Mouse (Mus musculus) kidney, adult 2 months (tissue): ENCODE data around the gene Actr1a. TPM values are rescaled to one million over a fixed set of nuclear protein-coding genes. Genes with fewer than 3 reads are reported as not detected.
A peak's percentile ranks its signal among the peaks of the same experiment; 100 is the strongest.

Experiments
- DNase-seq: peaks from one replicate; pipeline ENCODE4 v3.0.0; 2021
- H3K27ac ChIP-seq: fragments of 200-500 bp; 2 replicates; pipeline ENCODE4 v1.5.1; 2012; ENCODE audit warnings: low read depth, low read length, control low read depth, inconsistent platforms; ENCODE audit not compliant: insufficient read depth
- H3K27me3 ChIP-seq: fragments of 200-500 bp; replicated peaks from 2 replicates; pipeline ENCODE4 v1.6.1; 2012; ENCODE audit warnings: mild to moderate bottlenecking, moderate library complexity, low read length, inconsistent platforms; ENCODE audit not compliant: control insufficient read depth, insufficient read depth
- H3K36me3 ChIP-seq: fragments of 200-500 bp; 2 replicates; pipeline ENCODE4 v1.6.1; 2012; ENCODE audit warnings: mild to moderate bottlenecking, moderate library complexity, low read length, inconsistent platforms; ENCODE audit not compliant: control insufficient read depth, insufficient read depth
- H3K4me1 ChIP-seq: fragments of 200-500 bp; 2 replicates; pipeline ENCODE4 v1.6.1; 2011; ENCODE audit warnings: low read length; ENCODE audit not compliant: control insufficient read depth, insufficient read depth
- H3K4me3 ChIP-seq: fragments of 200-500 bp; 2 replicates; pipeline ENCODE4 v1.5.1; 2011; ENCODE audit warnings: mild to moderate bottlenecking, low read depth, low read length, control low read depth; ENCODE audit not compliant: insufficient read depth
- CTCF ChIP-seq: fragments of 200-500 bp; conservative IDR thresholded peaks from 2 replicates; pipeline ENCODE4 v1.5.1; 2011; ENCODE audit warnings: low read depth, mild to moderate bottlenecking, control low read depth, low read length, moderate library complexity, mixed read lengths; ENCODE audit not compliant: insufficient read depth, insufficient read length
- POLR2A ChIP-seq: fragments of 200-500 bp; IDR thresholded peaks from one replicate; pipeline ENCODE4 v1.6.1; 2011; ENCODE audit warnings: low read depth, low read length, control low read depth
- WGBS: fragments of 180-500 bp; shearing (Covaris S2); methylation state at CpG from one replicate; pipeline ENCODE4 v1.1.7; 2018; 5-methylcytosine and 5-hydroxymethylcytosine counted together
- polyA plus RNA-seq: library from polyadenylated mRNA; depleted of rRNA; stranded (reverse); fragments of >200 nt; gene quantifications from 2 replicates; pipeline ENCODE4 v1.2.3, GENCODE M21; 2012

Gene Actr1a
- polyA plus RNA-seq, 1 experiment: 80.4 TPM

GRCm38 (mm10) chr19:46429250-46429649 is 33.7 kb upstream of the Actr1a start:
- DNase-seq: peak; percentile 67
- TF ChIP-seq CTCF (no peak), POLR2A (no peak)

GRCm38 (mm10) chr19:46426488-46426887 is 30.9 kb upstream of the Actr1a start:
- Histone ChIP-seq H3K4me1 (peaks cover 23% of the 10 kb centered on the region), H3K36me3 (no peaks in the 10 kb centered on the region), H3K27ac (no peak overlapping the region), H3K27me3 (no peaks in the 10 kb centered on the region), H3K4me3 (no peak overlapping the region)
- WGBS: 73% methylated on average over 12 of the region's 12 CpGs
- no peak for DNase-seq
- TF ChIP-seq CTCF: no peak
- TF ChIP-seq POLR2A: no peak

More at GRCm38 (mm10) chr19:46429250-46429649, 33.7 kb upstream of the Actr1a start:
- Histone ChIP-seq H3K4me1 (peaks cover 18% of the 10 kb centered on the region), H3K36me3 (no peaks in the 10 kb centered on the region), H3K27me3 (no peaks in the 10 kb centered on the region), H3K4me3 (no peak overlapping the region), H3K27ac (no peak overlapping the region)

GRCm38 (mm10) chr19:46425266-46425665 is 29.7 kb upstream of the Actr1a start:
- Histone ChIP-seq H3K4me3 (no peak overlapping the region), H3K27ac (peak overlapping the region; percentile 91), H3K4me1 (peaks cover 33% of the 10 kb centered on the region), H3K36me3 (no peaks in the 10 kb centered on the region), H3K27me3 (no peaks in the 10 kb centered on the region)
- peak; percentile 94 for DNase-seq
- 70% methylated on average over 8 of the region's 8 CpGs for WGBS
- TF ChIP-seq POLR2A (no peak), CTCF (no peak)

GRCm38 (mm10) chr19:46422384-46423338 is 27.1 kb upstream of the Actr1a start:
- H3K4me1 ChIP-seq: peaks cover 35% of the 10 kb centered on the region
- no peaks in the 10 kb centered on the region for H3K36me3 ChIP-seq
- no peak overlapping the region for H3K27ac ChIP-seq
- H3K27me3 ChIP-seq: no peaks in the 10 kb centered on the region
- TF ChIP-seq POLR2A (no peak), CTCF (no peak)
- DNase-seq: no peak
- WGBS: 42% methylated on average over 11 of the region's 11 CpGs
- H3K4me3 ChIP-seq: no peak overlapping the region

GRCm38 (mm10) chr19:46420410-46420809 is 24.9 kb upstream of the Actr1a start:
- DNase-seq: peak; percentile 55
- Histone ChIP-seq H3K27ac (no peak overlapping the region), H3K27me3 (no peaks in the 10 kb centered on the region), H3K4me1 (peaks cover 37% of the 10 kb centered on the region), H3K4me3 (no peak overlapping the region), H3K36me3 (no peaks in the 10 kb centered on the region)
- no peak for TF ChIP-seq CTCF
- no peak for TF ChIP-seq POLR2A
- WGBS: 53% methylated on average over 7 of the region's 7 CpGs

- no peak overlapping the region for H3K4me3 ChIP-seq
- no peak for TF ChIP-seq POLR2A
- TF ChIP-seq CTCF: no peak
- no peak for DNase-seq
- no peaks in the 10 kb centered on the region for H3K36me3 ChIP-seq
- H3K27me3 ChIP-seq: no peaks in the 10 kb centered on the region
- H3K27ac ChIP-seq: no peak overlapping the region; the same call in 1 of the 2 replicates
- WGBS: 46% methylated on average over 4 of the region's 4 CpGs
- peaks cover 24% of the 10 kb centered on the region for H3K4me1 ChIP-seq
These were observed 22.5 kb upstream of the Actr1a start for GRCm38 (mm10) chr19:46418051-46418450.

GRCm38 (mm10) chr19:46416276-46416675 is 20.7 kb upstream of the Actr1a start:
- H3K4me1 ChIP-seq: peaks cover 22% of the 10 kb centered on the region
- WGBS: 71% methylated on average over 9 of the region's 9 CpGs
- H3K27me3 ChIP-seq: no peaks in the 10 kb centered on the region
- no peak overlapping the region for H3K4me3 ChIP-seq
- no peak for TF ChIP-seq CTCF
- TF ChIP-seq POLR2A: no peak
- no peak for DNase-seq
- no peaks in the 10 kb centered on the region for H3K36me3 ChIP-seq
- no peak overlapping the region for H3K27ac ChIP-seq
